24 mouse cellular contexts compared by ENCODE assay signal in the genomic region with DNA sequence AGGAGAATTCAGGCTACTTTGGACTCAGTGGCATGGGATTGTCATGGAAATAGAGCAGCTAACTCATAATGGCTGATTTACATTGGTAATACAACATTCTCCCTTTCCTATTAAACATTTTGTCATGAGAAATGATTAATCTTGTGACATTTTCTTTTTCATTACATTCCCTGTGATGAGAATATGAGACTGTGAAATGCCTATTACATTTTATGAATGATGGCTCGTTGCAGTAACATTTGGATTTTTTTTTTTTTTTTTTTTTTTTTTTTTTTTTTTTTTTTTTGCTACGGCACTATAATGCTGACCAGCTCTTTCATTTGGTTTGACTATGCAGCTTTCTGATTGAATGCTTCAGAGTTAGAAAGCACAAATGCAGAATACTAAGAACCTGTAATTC.
DNase-seq lines count a peak whose midpoint lies in the region; ATAC-seq and TF ChIP-seq lines count a peak whose summit lies in the region.
"Had no signal": no experiment of that assay in that cellular context is flagged by ENCODE, and none has a peak within 500 bp of the region (broad histone marks: within the 10 kb centered on the region; RNA-seq: fewer than 3 reads in every experiment).

No protein-coding gene starts in this region.

- TF ChIP-seq EP300 in CH12.LX (IDR thresholded peaks at IDR 0.05; ENCODE audit: low read length) (no peak), MEL (IDR thresholded peaks at IDR 0.05; ENCODE audit: low read depth in 1 of 2, low read length in 2 of 2) (no peak)

- no peak for TF ChIP-seq RAD21 in CH12.LX (IDR thresholded peaks at IDR 0.05; ENCODE audit: low read depth, low read length)
- TF ChIP-seq RAD21 in MEL (IDR thresholded peaks at IDR 0.05; ENCODE audit: low read depth, low read length), result no peak

- H3K4me1 ChIP-seq in CH12.LX (ENCODE audit: control insufficient read depth in 1 of 2, insufficient read depth in 2 of 2) (no peaks in the 10 kb centered on the region), ES-E14 (ENCODE audit: control insufficient read depth in 2 of 2, insufficient read depth in 2 of 2, low read length in 2 of 2, poor library complexity in 1 of 2) (no peaks in the 10 kb centered on the region), MEL (ENCODE audit: control insufficient read depth in 1 of 2, insufficient read depth in 2 of 2, low read length in 2 of 2) (peaks cover 3 to 6% of the 10 kb centered on the region in 2 experiments)
- no peaks in the 10 kb centered on the region for H3K4me1 ChIP-seq in forebrain, embryonic 13.5 days

- no peak for DNase-seq in CH12.LX (ENCODE audit: extremely low read depth)
- no peak for DNase-seq in ES-E14 (ENCODE audit: low read depth, low spot score)
- DNase-seq in MEL (ENCODE audit: low read depth, low spot score), result no peak
- DNase-seq in liver, result no peak
- DNase-seq in MN1 (ENCODE audit: low spot score), result no peak
- DNase-seq: adrenal gland, adult 2 months; adrenal gland, adult 8-10 months; adrenal gland, postnatal 10 days; adrenal gland, postnatal 14 days; adrenal gland, postnatal 25 days; adrenal gland, postnatal 36 days; B cell, adult 2 months; cerebellum, adult 11 months; cerebellum, adult 11-12 months; cerebellum, adult 18-20 months; cerebellum, adult 2 months; cerebellum, adult 8-10 months; cerebellum, adult 9-10 months; cerebellum, adult 9-11 months had no signal

- TF ChIP-seq CTCF in CH12.LX (conservative IDR thresholded peaks at IDR 0.05 in 1 of 2, IDR thresholded peaks at IDR 0.05 in 1 of 2; ENCODE audit: low read depth in 2 of 2, low read length in 2 of 2), result no peak
- no peak for TF ChIP-seq CTCF in MEL (IDR thresholded peaks at IDR 0.05 in 2 of 3, conservative IDR thresholded peaks at IDR 0.05 in 1 of 3; ENCODE audit: control insufficient read depth in 1 of 3, insufficient read depth in 1 of 3, low read depth in 2 of 3, low read length in 3 of 3, poor library complexity in 1 of 3, severe bottlenecking in 1 of 3)

- no peak overlapping the region for H3K4me3 ChIP-seq in CH12.LX (replicated peaks in 1 of 3; ENCODE audit: low read depth in 2 of 3, low read length in 2 of 3, poor library complexity in 1 of 3)
- H3K4me3 ChIP-seq in ES-E14 (ENCODE audit: insufficient read depth in 1 of 2, low read depth in 1 of 2, low read length in 2 of 2, poor library complexity in 1 of 2, severe bottlenecking in 1 of 2), result no peak overlapping the region
- H3K4me3 ChIP-seq in MEL (ENCODE audit: control insufficient read depth in 1 of 2, insufficient read depth in 1 of 2, low read depth in 2 of 2, low read length in 2 of 2), result no peak overlapping the region
- no peak overlapping the region for H3K4me3 ChIP-seq in forebrain, embryonic 13.5 days

- H3K27me3 ChIP-seq in CH12.LX (replicated peaks) (no peaks in the 10 kb centered on the region), MEL (ENCODE audit: control insufficient read depth in 1 of 2, insufficient read depth in 2 of 2, low read length in 2 of 2) (no peaks in the 10 kb centered on the region)
- no peaks in the 10 kb centered on the region for H3K27me3 ChIP-seq in forebrain, embryonic 13.5 days
- H3K27me3 ChIP-seq: Patski had no signal

- H3K36me3 ChIP-seq in CH12.LX (replicated peaks in 1 of 2; ENCODE audit: control insufficient read depth in 1 of 2, insufficient read depth in 1 of 2, low read length in 1 of 2) (no peaks in the 10 kb centered on the region), ES-E14 (ENCODE audit: control insufficient read depth, insufficient read depth, low read length, poor library complexity, severe bottlenecking) (no peaks in the 10 kb centered on the region), MEL (ENCODE audit: control insufficient read depth in 1 of 2, insufficient read depth in 2 of 2, low read length in 2 of 2) (peaks cover 0 to 19% of the 10 kb centered on the region in 2 experiments; a peak in 2 of 4 replicates)
- no peaks in the 10 kb centered on the region for H3K36me3 ChIP-seq in forebrain, embryonic 13.5 days (ENCODE audit: poor library complexity, severe bottlenecking)
- H3K36me3 ChIP-seq: G1E had no signal

- no peak for ATAC-seq in forebrain, embryonic 13.5 days
- ATAC-seq: activated CD4-positive, CD25-positive, alpha-beta regulatory T cell, adult 4 months; CD4-positive, CD25-positive, alpha-beta regulatory T cell, adult 4 months had no signal

- WGBS in forebrain, embryonic 13.5 days, result 65% methylated on average over 2 of the region's 2 CpGs

- H3K9me3 ChIP-seq in CH12.LX (replicated peaks; ENCODE audit: low read length) (no peaks in the 10 kb centered on the region), ES-E14 (ENCODE audit: control insufficient read depth, insufficient read depth, low read depth, low read length) (no peaks in the 10 kb centered on the region), MEL (replicated peaks; ENCODE audit: insufficient read depth, low read length) (no peaks in the 10 kb centered on the region)
- no peaks in the 10 kb centered on the region for H3K9me3 ChIP-seq in forebrain, embryonic 13.5 days (replicated peaks)
- H3K9me3 ChIP-seq: G1E had no signal

- dilution Hi-C loops in CH12.LX (cut with MboI; ENCODE audit: extremely low pct_ligation_motif_present, extremely low pct_unique_long_range_greater_than_20kb, low sequenced_read_pairs), result no loop called here

- H3K79me2 ChIP-seq in CH12.LX (replicated peaks; ENCODE audit: control insufficient read depth, extremely low read depth, insufficient read depth, poor library complexity, severe bottlenecking) (no peaks in the 10 kb centered on the region), MEL (ENCODE audit: control insufficient read depth, insufficient read depth, low read length, poor library complexity) (no peaks in the 10 kb centered on the region)

- H3K4me2 ChIP-seq in CH12.LX (ENCODE audit: insufficient read depth, low read depth, poor library complexity, severe bottlenecking), result no peak overlapping the region
- no peak overlapping the region for H3K4me2 ChIP-seq in forebrain, embryonic 13.5 days

- H3K9ac ChIP-seq in CH12.LX (ENCODE audit: insufficient read depth, low read depth), result no peak overlapping the region
- H3K9ac ChIP-seq in ES-E14 (ENCODE audit: insufficient read depth, low read depth, low read length, poor library complexity, severe bottlenecking), result no peak overlapping the region
- no peak overlapping the region for H3K9ac ChIP-seq in MEL (ENCODE audit: control insufficient read depth, low read depth, low read length, poor library complexity, severe bottlenecking)
- no peak overlapping the region for H3K9ac ChIP-seq in forebrain, embryonic 13.5 days

- TF ChIP-seq POLR2A in CH12.LX (IDR thresholded peaks at IDR 0.05; ENCODE audit: low read depth, low read length) (no peak), MEL (IDR thresholded peaks at IDR 0.05; ENCODE audit: control insufficient read depth in 1 of 2, insufficient read depth in 1 of 2, low read depth in 1 of 2, low read length in 2 of 2, poor library complexity in 1 of 2) (no peak)

- no peak overlapping the region for H3K27ac ChIP-seq in CH12.LX (ENCODE audit: insufficient read depth, low read depth)
- no peak overlapping the region for H3K27ac ChIP-seq in ES-E14 (ENCODE audit: insufficient read depth, low read depth, low read length, poor library complexity, severe bottlenecking)
- no peak overlapping the region for H3K27ac ChIP-seq in MEL (ENCODE audit: control insufficient read depth, low read depth, low read length)
- H3K27ac ChIP-seq in forebrain, embryonic 13.5 days, result no peak overlapping the region

- in situ Hi-C loops in CH12.LX (cut with MboI; ENCODE audit: low pct_ligation_motif_present, low pct_unique_long_range_greater_than_20kb, low sequenced_read_pairs) (no loop called here), ES-E14 (cut with MboI; ENCODE audit: low sequenced_read_pairs in 2 of 2, unreplicated experiment in 2 of 2) (no loop called here)

TF ChIP-seq in CH12.LX, 34 proteins besides CTCF, POLR2A, EP300 and RAD21:
- TF ChIP-seq ZNF384 (IDR thresholded peaks at IDR 0.05; ENCODE audit: low read depth, low read length) (peak; percentile 36), NRF1 (IDR thresholded peaks at IDR 0.05; ENCODE audit: low read depth, low read length) (no peak)

TF ChIP-seq in ES-E14, 5 proteins besides CTCF, POLR2A, EP300 and RAD21:
- no peak for TF ChIP-seq ZC3H11A (IDR thresholded peaks at IDR 0.05; ENCODE audit: borderline replicate concordance, low read depth, low read length)
- no peak for TF ChIP-seq CHD2 (IDR thresholded peaks at IDR 0.05; ENCODE audit: low read depth, low read length)
- TF ChIP-seq ZNF384 (IDR thresholded peaks at IDR 0.05; ENCODE audit: low read depth, low read length), result peak; percentile 82; the same call in 1 of the 2 replicates
- TF ChIP-seq HCFC1 (IDR thresholded peaks at IDR 0.05; ENCODE audit: borderline replicate concordance, insufficient read depth, low read length), result no peak
- TF ChIP-seq MAFK (IDR thresholded peaks at IDR 0.05; ENCODE audit: insufficient read depth, low read depth, low read length), result no peak

TF ChIP-seq in MEL, 35 proteins besides CTCF, POLR2A, EP300 and RAD21:
- TF ChIP-seq JUND (IDR thresholded peaks at IDR 0.05; ENCODE audit: low read depth, low read length), result no peak
- TF ChIP-seq CHD1 (IDR thresholded peaks at IDR 0.05; ENCODE audit: low read depth, low read length), result no peak
- no peak for TF ChIP-seq NRF1 (IDR thresholded peaks at IDR 0.05; ENCODE audit: insufficient read depth, low read depth, low read length, poor library complexity, severe bottlenecking)
- TF ChIP-seq ZNF384 (IDR thresholded peaks at IDR 0.05; ENCODE audit: low read depth, low read length), result peak; percentile 54
- TF ChIP-seq UBTF (IDR thresholded peaks at IDR 0.05; ENCODE audit: borderline replicate concordance, insufficient read depth, low read depth, low read length), result no peak
TF ChIP-seq in MEL: peak in this region for 1.
